Mouse (Mus musculus) MEL (cell line): ENCODE measurements around the gene Fam166a. TPM values are rescaled to one million over a fixed set of nuclear protein-coding genes. Genes with fewer than 3 reads are reported as not detected.

Experiments used
- DNase-seq: peaks from one replicate; pipeline ENCODE4 v3.0.0; 2011; ENCODE audit warnings: low read depth, low spot score
- H3K27ac ChIP-seq: 2 replicates; pipeline ENCODE4 v1.5.1; 2012; ENCODE audit warnings: low read depth, mild to moderate bottlenecking, control low read depth, low read length, moderate library complexity; ENCODE audit not compliant: control insufficient read depth
- H3K27me3 ChIP-seq, 2 experiments: fragments of 150-350 bp in 1 of 2; sonication (generic) in 1 of 2; 2 replicates each; pipeline ENCODE4 v1.6.1; 2012; ENCODE audit warnings: low read length in 2 of 2, mild to moderate bottlenecking in 2 of 2, improper control_type of control experiment in 1 of 2, moderate library complexity in 1 of 2; ENCODE audit not compliant: insufficient read depth in 2 of 2, control insufficient read depth in 1 of 2
- H3K36me3 ChIP-seq, 2 experiments: 2 replicates each; pipeline ENCODE4 v1.6.1; 2012 to 2014; ENCODE audit warnings: low read length in 2 of 2, improper control_type of control experiment in 1 of 2, inconsistent platforms in 1 of 2, mild to moderate bottlenecking in 1 of 2; ENCODE audit not compliant: insufficient read depth in 2 of 2, control insufficient read depth in 1 of 2
- H3K4me1 ChIP-seq, 2 experiments: fragments of 150-350 bp in 1 of 2; sonication (generic) in 1 of 2; 2 replicates each; pipeline ENCODE4 v1.6.1; 2012; ENCODE audit warnings: low read length in 2 of 2, improper control_type of control experiment in 1 of 2, mild to moderate bottlenecking in 1 of 2; ENCODE audit not compliant: insufficient read depth in 2 of 2, control insufficient read depth in 1 of 2
- H3K4me3 ChIP-seq, 2 experiments: fragments of 150-350 bp in 1 of 2; sonication (generic) in 1 of 2; 2 replicates each; pipeline ENCODE4 v1.5.1; 2012; ENCODE audit warnings: low read depth in 2 of 2, low read length in 2 of 2, mild to moderate bottlenecking in 2 of 2, moderate library complexity in 2 of 2, control low read depth in 1 of 2, improper control_type of control experiment in 1 of 2; ENCODE audit not compliant: control insufficient read depth in 1 of 2, insufficient read depth in 1 of 2
- H3K79me2 ChIP-seq: 2 replicates; pipeline ENCODE4 v1.6.1; 2012; ENCODE audit warnings: mild to moderate bottlenecking, low read length, moderate library complexity; ENCODE audit not compliant: control insufficient read depth, poor library complexity, insufficient read depth
- H3K9ac ChIP-seq: 2 replicates; pipeline ENCODE4 v1.6.1; 2012; ENCODE audit warnings: low read depth, mild to moderate bottlenecking, control low read depth, low read length, moderate library complexity; ENCODE audit not compliant: control insufficient read depth, poor library complexity, severe bottlenecking
- H3K9me3 ChIP-seq: fragments of 150-350 bp; sonication (generic); replicated peaks from 2 replicates; pipeline ENCODE4 v1.6.1; 2012; ENCODE audit warnings: mild to moderate bottlenecking, low read length, improper control_type of control experiment, moderate library complexity; ENCODE audit not compliant: insufficient read depth
- CHD1 ChIP-seq: IDR thresholded peaks from 2 replicates; pipeline ENCODE4 v1.6.1; 2012; ENCODE audit warnings: low read depth, mild to moderate bottlenecking, inconsistent platforms, low read length, improper control_type of control experiment
- CTCF ChIP-seq, 3 experiments: IDR thresholded peaks in 2 of 3; conservative IDR thresholded peaks in 1 of 3; 2 replicates each; pipeline ENCODE4 v1.5.1; 2011 to 2012; ENCODE audit warnings: low read length in 3 of 3, low read depth in 2 of 3, mild to moderate bottlenecking in 2 of 3, improper control_type of control experiment in 1 of 3, inconsistent platforms in 1 of 3, mixed read lengths in 1 of 3, moderate library complexity in 1 of 3; ENCODE audit not compliant: control insufficient read depth in 1 of 3, insufficient read depth in 1 of 3, poor library complexity in 1 of 3, severe bottlenecking in 1 of 3
- ELF1 ChIP-seq: IDR thresholded peaks from 2 replicates; pipeline ENCODE4 v1.6.1; 2014; ENCODE audit warnings: low read depth, mild to moderate bottlenecking, inconsistent platforms, low read length, improper control_type of control experiment, moderate library complexity
- EP300 ChIP-seq, 2 experiments: IDR thresholded peaks; 2 replicates each; pipeline ENCODE4 v1.6.1; 2011; ENCODE audit warnings: improper control_type of control experiment in 2 of 2, low read length in 2 of 2, low read depth in 1 of 2, mild to moderate bottlenecking in 1 of 2
- ETS1 ChIP-seq: IDR thresholded peaks from 2 replicates; pipeline ENCODE4 v1.6.1; 2012; ENCODE audit warnings: low read depth, mild to moderate bottlenecking, inconsistent platforms, low read length, improper control_type of control experiment, moderate library complexity
- GABPA ChIP-seq: IDR thresholded peaks from 2 replicates; pipeline ENCODE4 v1.6.1; 2012; ENCODE audit warnings: low read depth, mild to moderate bottlenecking, inconsistent platforms, low read length, improper control_type of control experiment, moderate library complexity
- GATA1 ChIP-seq: IDR thresholded peaks from 2 replicates; pipeline ENCODE4 v1.6.1; 2011; ENCODE audit warnings: low read depth, low read length, improper control_type of control experiment
- HCFC1 ChIP-seq: IDR thresholded peaks from 2 replicates; pipeline ENCODE4 v1.6.1; 2012; ENCODE audit warnings: low read depth, mild to moderate bottlenecking, inconsistent platforms, low read length, improper control_type of control experiment, moderate library complexity
- KAT2A ChIP-seq: conservative IDR thresholded peaks from 2 replicates; pipeline ENCODE4 v1.6.1; 2012; ENCODE audit warnings: low read depth, low read length, improper control_type of control experiment, inconsistent platforms
- MAX ChIP-seq: IDR thresholded peaks from 2 replicates; pipeline ENCODE4 v1.6.1; 2011; ENCODE audit warnings: low read length, improper control_type of control experiment
- MAZ ChIP-seq: IDR thresholded peaks from 2 replicates; pipeline ENCODE4 v1.6.1; 2012; ENCODE audit warnings: low read depth, mild to moderate bottlenecking, inconsistent platforms, low read length, improper control_type of control experiment
- MEF2A ChIP-seq: IDR thresholded peaks from 2 replicates; pipeline ENCODE4 v1.6.1; 2014; ENCODE audit warnings: low read depth, mild to moderate bottlenecking, inconsistent platforms, low read length, improper control_type of control experiment; ENCODE audit not compliant: poor library complexity, insufficient replicate concordance, severe bottlenecking; ENCODE audit errors: extremely low read depth
- MXI1 ChIP-seq: IDR thresholded peaks from 2 replicates; pipeline ENCODE4 v1.6.1; 2011; ENCODE audit warnings: mild to moderate bottlenecking, low read depth, low read length, improper control_type of control experiment
- MYB ChIP-seq: IDR thresholded peaks from 2 replicates; pipeline ENCODE4 v1.6.1; 2011; ENCODE audit warnings: mild to moderate bottlenecking, low read depth, low read length, improper control_type of control experiment
- MYC ChIP-seq: IDR thresholded peaks from 2 replicates; pipeline ENCODE4 v1.6.1; 2011; ENCODE audit warnings: low read depth, mild to moderate bottlenecking, low read length, improper control_type of control experiment, moderate library complexity
- NELFE ChIP-seq: IDR thresholded peaks from 2 replicates; pipeline ENCODE4 v1.6.1; 2011; ENCODE audit warnings: low read depth, low read length, improper control_type of control experiment
- POLR2AphosphoS2 ChIP-seq: IDR thresholded peaks from 2 replicates; pipeline ENCODE4 v1.6.1; 2011; ENCODE audit warnings: low read length, improper control_type of control experiment
- POLR2AphosphoS5 ChIP-seq: IDR thresholded peaks from 2 replicates; pipeline ENCODE4 v1.6.1; 2012; ENCODE audit warnings: low read depth, borderline replicate concordance, mild to moderate bottlenecking, inconsistent platforms, low read length, moderate library complexity, mixed read lengths
- RAD21 ChIP-seq: IDR thresholded peaks from 2 replicates; pipeline ENCODE4 v1.6.1; 2011; ENCODE audit warnings: mild to moderate bottlenecking, low read depth, low read length, improper control_type of control experiment
- RCOR1 ChIP-seq: IDR thresholded peaks from 2 replicates; pipeline ENCODE4 v1.6.1; 2012; ENCODE audit warnings: low read depth, mild to moderate bottlenecking, inconsistent platforms, low read length, improper control_type of control experiment
- SIN3A ChIP-seq: IDR thresholded peaks from 2 replicates; pipeline ENCODE4 v1.6.1; 2012; ENCODE audit warnings: low read length, improper control_type of control experiment, inconsistent platforms
- TAL1 ChIP-seq: IDR thresholded peaks from 2 replicates; pipeline ENCODE4 v1.6.1; 2012; ENCODE audit warnings: mild to moderate bottlenecking, inconsistent platforms, low read length, moderate library complexity, mixed read lengths
- TCF12 ChIP-seq: IDR thresholded peaks from 2 replicates; pipeline ENCODE4 v1.6.1; 2014; ENCODE audit warnings: low read depth, mild to moderate bottlenecking, inconsistent platforms, low read length, improper control_type of control experiment, moderate library complexity
- UBTF ChIP-seq: IDR thresholded peaks from 2 replicates; pipeline ENCODE4 v1.6.1; 2012; ENCODE audit warnings: low read depth, mild to moderate bottlenecking, inconsistent platforms, low read length, improper control_type of control experiment, moderate library complexity, borderline replicate concordance; ENCODE audit not compliant: insufficient read depth
- USF1 ChIP-seq: IDR thresholded peaks from 2 replicates; pipeline ENCODE4 v1.6.1; 2014; ENCODE audit warnings: low read depth, mild to moderate bottlenecking, inconsistent platforms, low read length, improper control_type of control experiment, moderate library complexity
- USF2 ChIP-seq, 2 experiments: IDR thresholded peaks; 2 replicates each; pipeline ENCODE4 v1.6.1; 2011 to 2012; ENCODE audit warnings: improper control_type of control experiment in 2 of 2, low read length in 2 of 2, borderline replicate concordance in 1 of 2, inconsistent platforms in 1 of 2, low read depth in 1 of 2, mild to moderate bottlenecking in 1 of 2; ENCODE audit not compliant: insufficient read depth in 1 of 2
- ZC3H11A ChIP-seq: IDR thresholded peaks from 2 replicates; pipeline ENCODE4 v1.6.1; 2012; ENCODE audit warnings: low read depth, mild to moderate bottlenecking, inconsistent platforms, low read length, improper control_type of control experiment
- ZMIZ1 ChIP-seq: IDR thresholded peaks from 2 replicates; pipeline ENCODE4 v1.6.1; 2012; ENCODE audit warnings: low read depth, mild to moderate bottlenecking, inconsistent platforms, low read length, improper control_type of control experiment, moderate library complexity
- ZNF384 ChIP-seq: IDR thresholded peaks from 2 replicates; pipeline ENCODE4 v1.6.1; 2012; ENCODE audit warnings: low read depth, mild to moderate bottlenecking, inconsistent platforms, low read length, improper control_type of control experiment
- polyA plus RNA-seq, 2 experiments: library from polyadenylated mRNA; stranded (reverse) in 1 of 2; unstranded in 1 of 2; fragments of >175 nt in 1 of 2; fragments of >200 nt in 1 of 2; gene quantifications; 2 replicates each; pipeline versions ENCODE4 v1.2.1 to v1.2.4; 2012; ENCODE audit warnings: low replicate concordance in 2 of 2, low read depth in 1 of 2; ENCODE audit not compliant: insufficient read length in 2 of 2, insufficient read depth in 1 of 2, missing spikeins in 1 of 2
- total RNA-seq: library from RNA; depleted of rRNA; stranded (reverse); fragments of 300-350 nt; gene quantifications from 2 replicates; pipeline ENCODE4 v1.2.3, GENCODE M21; 2012

Fam166a gene
- total and polyA plus RNA-seq, 3 experiments: 1.1 to 15.6 TPM; not detected in 1

DNA sequence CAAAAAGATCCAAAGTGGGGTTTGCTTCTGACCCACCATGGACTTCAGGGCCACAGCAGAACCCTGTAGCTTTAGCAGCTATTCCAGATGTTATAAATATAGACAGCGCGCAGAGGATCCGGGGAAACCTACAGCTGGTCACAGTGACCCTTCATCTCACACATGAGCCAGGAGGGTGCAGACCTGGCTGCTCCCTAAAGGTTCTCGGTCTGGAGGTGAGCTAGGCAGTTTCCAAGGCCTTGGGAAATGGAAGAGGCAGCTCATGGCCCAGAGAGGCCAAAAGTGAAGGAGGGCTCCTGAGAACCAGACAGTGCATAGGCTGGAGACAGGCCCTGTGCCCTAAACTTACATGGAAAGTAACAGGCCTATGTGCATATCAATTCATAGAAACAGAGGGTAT, 44.7 kb upstream of the Fam166a start:
- Histone ChIP-seq H3K4me3 (no peak overlapping the region), H3K9me3 (no peaks in the 10 kb centered on the region), H3K27me3 (no peaks in the 10 kb centered on the region), H3K79me2 (no peaks in the 10 kb centered on the region), H3K4me1 (peaks cover 6 to 33% of the 10 kb centered on the region in 2 experiments), H3K9ac (no peak overlapping the region), H3K27ac (no peak overlapping the region), H3K36me3 (peaks cover 0 to 18% of the 10 kb centered on the region in 2 experiments; a peak in 2 of 4 replicates)
- TF ChIP-seq TAL1 (no peak), MYC (no peak), USF1 (no peak), UBTF (no peak), EP300 (IDR thresholded peaks at IDR 0.05; ENCODE audit: low read depth in 1 of 2, low read length in 2 of 2) (no peak), RAD21 (no peak), POLR2AphosphoS5 (no peak), TCF12 (no peak), KAT2A (no peak), MAX (no peak), ZC3H11A (no peak), CHD1 (no peak), POLR2AphosphoS2 (no peak), SIN3A (no peak)
- DNase-seq: no peak

DNA sequence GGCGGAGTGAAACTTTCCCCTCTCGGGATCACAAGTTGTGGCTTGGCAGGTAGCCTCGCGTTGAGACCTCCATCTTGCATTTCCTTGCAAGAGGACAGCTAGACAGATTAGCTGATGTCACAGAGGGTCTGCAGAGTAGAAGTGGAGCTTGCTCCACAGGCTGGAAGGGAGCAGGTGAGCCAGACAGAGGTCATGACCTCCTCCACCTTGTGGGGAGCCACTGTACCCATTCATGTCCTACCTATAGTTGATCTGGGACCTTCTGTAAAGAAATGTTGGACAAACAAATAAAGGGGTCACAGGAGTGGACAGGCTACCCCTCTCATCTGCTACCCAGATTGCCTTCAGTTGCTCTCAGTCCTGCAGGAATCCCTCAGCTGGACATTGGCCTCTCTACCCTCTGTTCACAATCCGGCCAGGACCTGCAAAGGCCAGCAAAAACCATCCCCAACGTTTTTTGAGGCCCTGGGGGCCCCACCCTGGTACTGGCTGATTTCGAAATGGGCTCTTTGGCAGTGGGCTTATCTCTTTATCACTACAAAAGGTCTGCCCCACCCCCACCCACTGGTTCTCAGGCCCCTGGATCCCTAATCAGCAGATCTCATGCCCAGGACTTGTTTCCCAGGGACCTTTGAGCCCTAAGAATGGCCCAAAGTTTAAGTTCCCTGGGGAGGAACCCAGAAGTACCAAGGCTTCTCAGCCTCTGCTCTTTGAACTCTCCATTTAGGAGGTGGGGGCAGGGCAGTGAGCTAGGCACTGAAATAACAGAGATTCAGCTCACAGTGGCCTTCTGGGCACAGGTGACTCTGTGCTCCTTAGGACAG, 43.5 kb upstream of the Fam166a start:
- no peaks in the 10 kb centered on the region for H3K9me3 ChIP-seq
- TF ChIP-seq ELF1: no peak
- no peak for TF ChIP-seq ZMIZ1
- no peak for TF ChIP-seq SIN3A
- TF ChIP-seq MEF2A: no peak
- TF ChIP-seq USF2 (IDR thresholded peaks at IDR 0.05; ENCODE audit: borderline replicate concordance in 1 of 2, insufficient read depth in 1 of 2, low read depth in 1 of 2, low read length in 2 of 2): no peak
- no peak for TF ChIP-seq MAZ
- no peak for TF ChIP-seq MXI1
- TF ChIP-seq GATA1: peak; percentile 61
- peak; percentile 41; the same call in 1 of the 2 replicates for TF ChIP-seq ETS1
- peak; percentile 42; the same call in 1 of the 2 replicates for TF ChIP-seq TCF12
- TF ChIP-seq EP300 (IDR thresholded peaks at IDR 0.05; ENCODE audit: low read depth in 1 of 2, low read length in 2 of 2): peak; percentile 31 to 72; a peak in 3 of 4 replicates
- TF ChIP-seq ZNF384: no peak
- no peak for TF ChIP-seq UBTF
- no peak for TF ChIP-seq POLR2AphosphoS2
- TF ChIP-seq HCFC1: no peak
- TF ChIP-seq NELFE: no peak
- TF ChIP-seq RCOR1: 0 out of 2 replicates have a peak, but pooled peaks have one; percentile 27
- TF ChIP-seq CTCF (IDR thresholded peaks at IDR 0.05 in 2 of 3, conservative IDR thresholded peaks at IDR 0.05 in 1 of 3; ENCODE audit: control insufficient read depth in 1 of 3, insufficient read depth in 1 of 3, low read depth in 2 of 3, low read length in 3 of 3, poor library complexity in 1 of 3, severe bottlenecking in 1 of 3): no peak
- TF ChIP-seq GABPA: no peak
- TF ChIP-seq MYB: no peak
- H3K9ac ChIP-seq: no peak overlapping the region
- no peaks in the 10 kb centered on the region for H3K79me2 ChIP-seq
- no peaks in the 10 kb centered on the region for H3K27me3 ChIP-seq
- H3K4me3 ChIP-seq: no peak overlapping the region
- H3K4me1 ChIP-seq: peaks cover 6 to 31% of the 10 kb centered on the region in 2 experiments
- H3K27ac ChIP-seq: no peak overlapping the region
- no peak for DNase-seq
- H3K36me3 ChIP-seq: peaks cover 0 to 17% of the 10 kb centered on the region in 2 experiments; a peak in 2 of 4 replicates
